Mouse (Mus musculus) forelimb bud, embryonic 11.5 days (tissue): ENCODE results near the gene Ranbp9.

Experiments
- DNase-seq: peaks from one replicate; pipeline ENCODE4 v3.0.0-alpha.2; 2012; ENCODE audit warnings: low read depth, low spot score

Gene Ranbp9

DNA sequence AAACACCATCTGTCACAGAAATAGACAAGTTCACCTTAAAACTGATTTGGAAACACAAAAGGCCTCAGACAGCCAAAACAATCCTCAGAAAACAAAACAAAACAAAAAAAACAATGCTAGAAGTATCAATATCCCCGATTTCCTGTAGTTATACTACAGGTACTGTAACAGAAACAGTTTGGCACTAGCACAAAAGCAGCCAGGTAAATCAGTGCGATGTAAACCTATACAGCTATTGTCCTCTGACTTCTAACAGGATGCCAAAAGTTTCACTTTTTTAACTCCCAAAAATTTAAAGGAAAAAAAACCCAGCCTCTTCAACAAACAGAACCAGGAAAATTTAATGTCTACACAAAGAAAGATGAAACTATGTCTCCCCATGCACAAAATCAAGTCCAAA, 28.9 kb downstream of the Ranbp9 start:
- DNase-seq = no peak

DNA sequence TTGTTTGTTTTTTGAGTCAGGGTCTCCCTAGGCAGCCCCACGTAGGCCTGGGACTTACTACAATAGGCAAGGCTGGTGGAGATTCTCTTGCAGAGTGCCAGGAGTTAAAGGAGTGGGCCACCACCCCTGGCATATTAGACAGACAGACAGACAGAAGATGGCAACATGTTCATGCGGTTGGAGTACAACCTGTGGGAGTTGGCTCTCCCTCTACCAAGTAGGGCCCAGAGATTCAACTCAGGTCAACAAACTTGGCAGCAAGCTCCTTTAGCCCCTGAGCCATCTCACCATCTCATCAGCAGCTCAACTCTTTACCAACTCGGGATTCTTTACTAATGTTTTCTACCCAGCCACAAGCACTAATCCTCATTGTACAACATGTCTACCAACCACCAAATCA, 30.4 kb downstream of the Ranbp9 start:
- DNase-seq = no peak

DNA sequence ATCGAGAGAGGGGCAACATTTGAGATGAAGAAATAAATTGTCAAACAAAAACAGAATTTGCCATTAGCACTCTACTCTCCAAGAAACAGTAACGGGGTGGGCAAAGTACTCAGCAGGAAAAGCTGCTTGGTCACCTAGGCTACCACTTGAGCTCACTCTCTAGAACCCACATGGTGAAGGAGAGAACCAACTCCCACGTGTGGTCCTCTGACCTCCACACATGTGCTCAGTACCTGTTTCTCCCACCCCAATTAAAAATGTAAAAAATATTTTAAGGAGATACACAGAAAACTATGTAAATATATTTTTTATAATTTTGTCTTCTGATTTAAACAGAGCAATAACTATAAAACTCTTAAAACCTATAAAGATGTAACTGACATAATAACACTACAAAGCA, 33.4 kb downstream of the Ranbp9 start:
- no peak for DNase-seq

- no peak for DNase-seq
These were observed 35.3 kb downstream of the Ranbp9 start for GRCm38 (mm10) chr13:43445754-43446153.

DNA sequence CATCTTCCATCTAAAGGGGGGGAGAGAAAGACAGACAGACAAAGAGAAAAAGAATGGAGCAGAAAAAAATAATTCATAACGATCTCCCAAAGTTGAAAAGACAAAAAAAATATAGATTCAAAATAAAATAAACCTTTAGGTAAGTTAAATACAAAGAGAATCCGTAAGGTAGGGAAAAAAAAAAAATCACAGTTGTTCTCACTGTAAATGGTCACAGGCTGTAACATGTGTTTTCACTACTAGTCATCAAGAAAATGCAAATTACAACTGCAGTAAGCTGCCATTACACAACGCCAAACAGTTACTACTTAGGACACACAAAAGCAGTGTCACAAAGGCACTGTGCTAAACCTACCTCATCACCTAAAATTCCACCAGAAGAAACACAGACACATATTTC, 36.4 kb downstream of the Ranbp9 start:
- DNase-seq = no peak

GRCm38 (mm10) chr13:43443706-43444105, 37.4 kb downstream of the Ranbp9 start:
- DNase-seq = no peak

GRCm38 (mm10) chr13:43442551-43442950, 38.5 kb downstream of the Ranbp9 start:
- no peak for DNase-seq

GRCm38 (mm10) chr13:43440376-43440775, 40.7 kb downstream of the Ranbp9 start:
- no peak for DNase-seq

GRCm38 (mm10) chr13:43433395-43433794, 47.7 kb downstream of the Ranbp9 start:
- no peak for DNase-seq

- no peak for DNase-seq
These were observed 52.6 kb downstream of the Ranbp9 start for GRCm38 (mm10) chr13:43428436-43428835.

DNA sequence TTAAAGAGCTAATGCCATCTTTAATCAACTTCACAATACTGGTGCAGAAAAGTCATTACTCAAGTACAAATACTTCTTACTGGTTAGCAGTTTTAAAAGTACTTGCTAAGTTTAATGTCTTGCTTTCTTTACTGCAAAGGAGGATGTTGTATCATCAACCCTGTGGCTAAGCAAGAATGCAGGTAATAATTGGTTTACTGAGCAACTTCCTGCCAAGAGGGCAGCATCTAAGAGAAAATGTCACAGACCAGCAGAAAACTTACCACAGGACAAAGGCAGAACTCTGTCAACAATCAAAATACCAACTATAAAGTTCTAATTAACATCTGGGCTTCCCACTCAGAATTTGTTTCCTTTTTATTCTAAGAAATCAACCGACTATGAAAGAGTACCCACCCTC, 65.8 kb downstream of the Ranbp9 start:
- no peak for DNase-seq

DNA sequence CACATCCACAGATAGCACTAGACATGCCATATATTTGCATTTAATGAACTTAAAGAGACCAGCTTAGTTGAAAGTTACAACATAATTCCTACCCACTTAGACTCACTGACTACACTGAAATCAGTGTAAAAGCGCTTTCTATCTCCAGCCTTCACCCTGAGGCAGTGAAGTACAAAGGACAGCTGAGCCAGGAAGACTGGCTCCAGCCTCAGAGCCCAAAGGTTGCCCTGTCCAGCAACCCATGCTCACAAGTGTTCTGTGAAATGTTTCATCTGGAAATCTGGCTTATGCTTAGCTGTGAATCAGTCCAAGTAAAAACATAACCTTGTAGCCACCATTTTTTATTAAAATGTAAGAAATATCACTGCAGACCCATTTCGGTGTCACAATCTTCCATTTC, 67.5 kb downstream of the Ranbp9 start:
- no peak for DNase-seq

- DNase-seq = no peak
These were observed 68.8 kb downstream of the Ranbp9 start for GRCm38 (mm10) chr13:43412311-43412710.

DNA sequence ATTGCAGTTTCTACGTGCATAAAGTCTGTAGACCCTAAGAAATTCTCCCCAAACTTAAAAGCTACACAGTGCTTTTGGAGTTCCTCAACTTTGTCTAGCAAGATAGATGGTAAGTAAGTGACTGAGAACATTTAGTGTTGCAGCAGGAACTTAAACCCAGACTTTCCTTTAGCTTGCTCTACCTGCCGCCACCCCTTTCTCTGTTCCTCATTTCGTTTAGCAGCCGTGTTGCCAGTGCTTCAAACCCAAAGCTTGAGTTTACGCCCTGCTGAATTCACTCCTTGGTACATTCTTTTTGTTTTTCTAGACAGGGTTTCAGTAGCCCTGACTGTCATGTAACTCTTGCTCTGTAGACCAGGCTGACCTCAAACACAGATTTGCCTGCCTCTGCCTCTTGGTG, 81.5 kb downstream of the Ranbp9 start:
- DNase-seq = no peak

DNA sequence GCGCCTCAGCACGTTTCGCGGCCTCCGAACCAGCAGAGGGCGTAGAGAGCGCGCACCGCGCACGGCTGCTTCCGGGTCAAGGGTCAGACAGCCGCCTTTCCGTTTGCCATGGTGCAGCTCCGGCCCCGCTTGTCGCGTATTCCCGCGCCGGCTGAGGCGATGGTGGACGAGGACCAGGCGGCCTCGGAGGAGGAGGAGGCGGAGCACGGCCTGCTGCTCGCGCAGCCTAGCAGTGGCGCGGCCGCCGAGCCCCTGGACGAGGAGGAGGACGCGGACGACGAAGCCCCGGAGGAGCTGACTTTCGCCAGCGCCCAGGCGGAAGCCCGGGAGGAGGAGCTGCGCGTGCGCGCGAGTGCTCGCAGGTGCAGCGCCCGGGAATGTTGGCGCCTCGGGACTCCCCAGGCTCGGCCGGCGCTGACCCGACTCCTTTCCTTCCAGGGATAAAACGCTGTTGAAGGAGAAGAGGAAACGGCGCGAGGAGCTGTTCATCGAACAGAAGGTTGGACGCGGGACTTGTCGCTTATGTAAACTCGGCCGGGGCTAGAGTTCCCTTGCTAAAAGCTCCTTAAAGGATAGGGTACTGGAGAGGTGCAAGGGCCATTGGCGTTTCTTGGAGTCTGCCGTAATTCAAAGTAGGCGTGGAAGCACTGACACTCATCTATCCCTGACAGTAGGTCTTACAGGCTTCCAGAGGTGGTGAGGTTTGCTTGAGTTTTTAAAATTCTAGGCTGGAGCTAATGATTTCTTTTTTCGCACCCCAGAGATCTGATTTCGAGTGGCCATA, 82.6 kb downstream of the Ranbp9 start, which contains the start of gene Nol7:
Gene Nol7, plus strand, starts transcription at position 94 of the 784 bp plus-strand sequence.
- DNase-seq = peak; percentile 95

GRCm38 (mm10) chr13:43397700-43398296, 83.3 kb downstream of the Ranbp9 start:
- no peak for DNase-seq

DNA sequence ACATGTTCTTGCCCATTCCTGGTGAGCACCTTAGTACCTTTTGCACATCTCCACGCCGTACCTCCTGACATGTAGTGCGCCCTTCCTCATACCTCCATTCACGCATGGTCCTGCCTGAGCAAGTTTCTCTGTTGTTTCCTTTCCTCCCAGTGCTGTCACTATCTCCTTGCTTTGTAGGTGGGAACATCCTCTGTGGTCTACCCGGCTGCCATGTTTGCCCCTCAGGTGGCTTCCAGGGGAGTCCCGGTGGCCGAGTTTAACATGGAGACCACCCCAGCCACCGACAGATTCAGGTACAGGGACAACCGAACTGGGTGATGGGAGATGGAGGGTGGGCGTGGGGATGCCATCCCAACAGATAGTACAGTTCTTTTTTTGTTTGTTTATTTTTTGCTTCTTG, 95.8 kb downstream of the Ranbp9 start:
- DNase-seq = no peak

- no peak for DNase-seq
These were observed 101.1 kb downstream of the Ranbp9 start for GRCm38 (mm10) chr13:43379989-43380388.

DNA sequence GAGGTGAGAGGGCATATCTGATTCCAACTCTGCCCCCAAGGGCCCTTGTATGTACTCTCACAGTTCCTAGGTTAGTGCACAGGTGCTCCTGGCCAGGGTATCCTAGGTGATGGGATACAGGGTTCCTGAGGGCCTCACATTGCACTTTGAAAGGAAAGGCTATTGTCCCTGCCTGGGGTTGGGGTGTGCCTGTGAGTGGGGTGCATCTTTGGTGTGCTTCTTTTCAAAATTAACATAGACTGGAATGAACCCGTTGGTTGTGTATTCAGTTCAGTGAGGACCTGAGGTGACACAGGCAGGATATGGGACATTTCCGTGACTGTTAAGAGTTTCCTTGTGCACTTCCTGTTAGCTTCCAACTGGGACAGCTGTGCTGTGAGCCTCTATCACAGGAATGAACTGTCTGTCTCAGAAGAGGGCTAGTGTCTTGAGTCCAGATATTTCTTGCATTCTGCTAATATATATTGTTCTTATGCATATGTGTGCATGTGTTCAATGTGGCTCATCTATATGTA, 106.1 kb downstream of the Ranbp9 start:
- DNase-seq = no peak

DNA sequence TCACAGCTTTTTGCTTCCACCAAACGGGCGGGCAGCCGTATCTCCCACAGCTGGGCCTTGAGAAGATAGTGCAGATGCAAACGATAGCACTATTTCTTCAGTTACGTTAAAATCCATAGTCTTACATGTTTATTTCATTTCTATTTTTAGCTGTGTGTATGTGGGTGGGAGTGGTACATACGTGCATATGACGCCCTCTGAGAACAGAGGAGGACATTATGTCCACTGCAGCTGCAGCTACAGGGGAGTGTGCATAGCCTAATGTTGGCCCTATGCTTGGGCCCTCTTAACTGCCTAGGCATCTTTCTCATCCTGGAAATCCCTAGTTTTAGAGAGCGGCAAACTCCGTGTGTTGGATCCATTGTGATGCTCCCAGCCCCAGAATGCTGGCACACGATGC, 106.9 kb downstream of the Ranbp9 start:
- no peak for DNase-seq

GRCm38 (mm10) chr13:43372892-43373291, 108.2 kb downstream of the Ranbp9 start:
- no peak for DNase-seq

DNA sequence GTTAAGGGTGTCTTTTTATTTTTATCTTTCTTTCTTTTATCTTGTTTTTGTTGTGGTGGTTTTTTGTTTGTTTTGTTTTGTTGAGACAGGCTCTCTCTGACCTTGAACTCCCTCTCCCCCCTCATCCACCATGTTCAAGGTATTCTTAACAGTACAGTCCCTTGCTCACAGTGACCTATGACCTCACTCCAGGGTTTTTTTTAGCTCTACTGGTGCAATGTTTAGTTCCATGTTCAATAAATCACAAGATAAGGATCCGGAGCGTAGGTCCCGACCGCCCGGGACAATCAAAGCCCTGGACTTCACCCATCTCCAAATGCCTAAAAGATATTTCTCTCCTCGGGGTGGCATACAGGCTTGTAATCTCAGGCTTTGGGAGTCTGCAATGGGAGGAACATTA, 111.0 kb downstream of the Ranbp9 start:
- no peak for DNase-seq

GRCm38 (mm10) chr13:43365825-43366184, 115.3 kb downstream of the Ranbp9 start:
- no peak for DNase-seq
